Mouse (Mus musculus) thymus, postnatal 25 days (tissue): ENCODE measurements around the gene Zfp804a.

ENCODE experiments used
- DNase-seq: peaks from one replicate; pipeline ENCODE4 v3.0.0; 2022

Gene Zfp804a

GRCm38 (mm10) chr2:82053185-82053891 lies at the start of gene Zfp804a:
Gene Zfp804a, plus strand, starts transcription at chr2:82053222.
- no peak for DNase-seq

DNA sequence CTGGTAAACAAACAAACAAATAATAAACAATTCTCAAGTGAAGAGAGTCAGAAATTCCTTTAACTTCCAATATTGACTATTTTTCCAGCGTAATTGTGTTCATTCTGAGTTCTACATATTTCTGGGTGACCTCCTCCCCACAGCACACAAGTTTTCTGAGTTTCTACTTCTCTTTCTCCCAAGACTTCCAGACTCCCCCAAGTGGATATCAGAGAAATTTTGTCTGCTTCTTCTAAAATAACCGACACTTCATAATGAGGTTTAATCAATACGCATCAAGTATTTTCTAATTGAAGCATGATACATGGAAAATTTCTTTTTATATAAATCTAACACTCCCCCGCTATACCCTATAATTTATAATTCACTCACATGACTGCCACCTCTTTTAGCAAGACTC lies 1.4 kb upstream of the Zfp804a start:
- DNase-seq: no peak

GRCm38 (mm10) chr2:82052338-82053184 lies 461 bp upstream of the Zfp804a start:
- no peak for DNase-seq

GRCm38 (mm10) chr2:82054446-82054845 lies 1.4 kb downstream of the Zfp804a start:
- no peak for DNase-seq

DNA sequence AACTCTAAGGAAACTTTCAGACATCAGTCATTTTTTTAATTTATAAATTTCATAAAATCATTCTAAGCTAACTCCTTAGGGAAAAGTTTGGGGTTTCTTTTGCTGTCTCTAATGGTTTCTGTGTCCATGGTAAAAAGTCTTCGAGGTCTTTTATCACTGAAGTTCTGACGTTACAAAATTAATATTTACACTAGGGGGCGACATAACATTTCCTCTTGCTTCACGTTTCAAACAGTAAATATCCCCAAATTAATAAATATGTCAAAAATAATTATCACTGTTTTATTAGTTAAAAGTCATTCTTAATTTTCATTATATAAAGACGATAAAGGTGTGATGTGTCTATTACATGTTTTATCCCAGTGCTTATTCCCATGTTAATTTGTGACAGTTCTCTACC lies 11.6 kb downstream of the Zfp804a start:
- DNase-seq: no peak

GRCm38 (mm10) chr2:82067912-82068311 lies 14.9 kb downstream of the Zfp804a start:
- DNase-seq: no peak

- DNase-seq: no peak
Observed at GRCm38 (mm10) chr2:82069172-82069571, 16.1 kb downstream of the Zfp804a start.

DNA sequence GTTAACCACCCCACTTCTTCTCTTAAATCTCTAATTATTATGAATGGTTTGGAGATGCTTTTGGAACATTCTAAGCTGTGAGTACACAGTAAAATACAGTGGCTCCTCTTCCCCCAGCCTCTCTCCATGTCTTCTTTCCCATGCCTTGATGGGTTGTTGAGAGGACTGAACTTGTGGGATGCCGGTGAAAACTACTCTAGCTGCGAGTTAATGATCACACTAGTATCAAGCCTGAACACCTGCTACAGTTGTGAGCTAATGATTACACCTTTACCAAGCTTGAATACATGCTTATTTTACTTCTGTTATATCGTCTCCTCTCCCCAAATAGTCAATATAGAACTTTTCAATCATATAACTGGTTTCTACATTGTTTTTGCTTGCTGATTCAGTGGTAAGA lies 23.9 kb downstream of the Zfp804a start:
- no peak for DNase-seq

GRCm38 (mm10) chr2:82078287-82078994 lies 25.4 kb downstream of the Zfp804a start:
- DNase-seq: no peak

DNA sequence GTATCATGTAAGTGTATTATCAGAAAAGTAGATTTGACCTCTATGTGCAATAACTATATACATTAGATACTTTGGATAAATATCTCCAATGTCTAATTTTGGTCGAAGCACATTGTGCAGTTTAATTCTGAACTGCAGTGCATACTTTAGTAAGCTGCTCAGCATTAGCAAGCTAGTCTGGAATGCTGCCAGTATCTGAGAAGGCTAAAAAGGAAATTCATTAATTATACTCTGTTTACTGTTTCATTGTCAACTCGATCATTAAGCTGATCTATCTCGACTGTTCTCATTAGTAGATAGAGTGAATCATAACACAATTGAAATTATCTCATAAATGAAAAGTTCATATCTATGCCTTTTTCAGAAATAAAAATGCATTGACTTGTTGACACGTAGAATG lies 27.7 kb downstream of the Zfp804a start:
- no peak for DNase-seq

GRCm38 (mm10) chr2:82113148-82113547 lies 60.1 kb downstream of the Zfp804a start:
- no peak for DNase-seq

GRCm38 (mm10) chr2:82113650-82114049 lies 60.6 kb downstream of the Zfp804a start:
- no peak for DNase-seq

- DNase-seq: no peak
Observed at GRCm38 (mm10) chr2:82119577-82119976, 66.6 kb downstream of the Zfp804a start.

GRCm38 (mm10) chr2:82178693-82179092 lies 125.7 kb downstream of the Zfp804a start:
- DNase-seq: no peak

DNA sequence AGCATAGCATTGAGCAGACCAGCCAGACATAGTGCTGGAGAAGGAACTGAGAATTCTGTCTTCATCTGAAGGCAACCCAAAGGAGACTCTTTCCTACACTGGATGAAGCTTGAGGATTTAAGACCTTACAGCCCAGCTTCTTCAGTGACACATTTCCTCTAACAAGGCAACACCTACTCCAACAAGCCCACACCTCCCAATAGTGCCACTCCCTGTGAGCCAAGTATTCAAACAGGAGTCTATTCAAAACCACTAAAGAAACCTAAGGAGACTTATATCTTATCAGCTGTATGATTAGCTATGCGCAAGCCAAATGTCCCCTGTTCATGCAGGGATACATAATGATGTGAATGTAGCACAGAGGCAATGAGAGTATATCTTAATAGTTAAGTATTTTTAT lies 128.0 kb downstream of the Zfp804a start:
- no peak for DNase-seq

DNA sequence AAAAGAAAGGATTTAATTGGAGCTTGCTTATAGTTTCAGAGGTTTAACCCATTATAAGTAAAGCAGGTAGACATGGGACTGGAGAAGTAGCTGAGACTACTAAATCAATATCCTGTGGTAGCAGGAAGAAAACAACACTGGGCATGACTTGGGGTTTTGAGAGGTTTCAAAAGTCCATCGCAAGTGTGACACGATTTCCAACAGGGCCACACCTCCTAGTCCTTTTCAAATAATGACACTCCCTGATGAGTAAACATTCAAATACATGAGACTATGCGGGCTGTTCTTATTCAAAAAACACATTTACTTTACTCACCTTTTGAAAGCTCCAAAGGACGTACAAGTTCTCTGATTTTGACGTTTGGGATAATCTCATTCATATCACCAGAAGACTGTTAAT lies 146.9 kb downstream of the Zfp804a start:
- no peak for DNase-seq

GRCm38 (mm10) chr2:82200616-82201015 lies 147.6 kb downstream of the Zfp804a start:
- DNase-seq: no peak

DNA sequence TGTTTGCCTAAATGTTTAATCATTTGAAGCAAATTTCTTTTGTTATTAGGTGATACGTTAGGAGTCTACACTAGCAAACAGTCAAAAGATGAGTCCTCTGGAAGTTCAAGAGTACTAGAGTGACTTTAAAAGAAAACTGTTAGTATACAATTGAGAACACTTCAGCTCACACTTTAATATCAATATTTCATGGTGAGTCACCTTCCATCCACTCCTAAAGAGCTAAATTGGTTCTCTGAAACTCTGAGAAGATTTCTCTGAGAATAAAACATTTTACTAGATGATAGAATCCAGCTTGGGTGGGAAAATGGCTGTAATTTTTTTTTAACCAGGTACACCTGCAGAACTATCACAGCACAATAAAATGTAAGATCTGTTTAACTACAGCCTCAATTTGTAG lies 157.6 kb downstream of the Zfp804a start:
- DNase-seq: no peak

DNA sequence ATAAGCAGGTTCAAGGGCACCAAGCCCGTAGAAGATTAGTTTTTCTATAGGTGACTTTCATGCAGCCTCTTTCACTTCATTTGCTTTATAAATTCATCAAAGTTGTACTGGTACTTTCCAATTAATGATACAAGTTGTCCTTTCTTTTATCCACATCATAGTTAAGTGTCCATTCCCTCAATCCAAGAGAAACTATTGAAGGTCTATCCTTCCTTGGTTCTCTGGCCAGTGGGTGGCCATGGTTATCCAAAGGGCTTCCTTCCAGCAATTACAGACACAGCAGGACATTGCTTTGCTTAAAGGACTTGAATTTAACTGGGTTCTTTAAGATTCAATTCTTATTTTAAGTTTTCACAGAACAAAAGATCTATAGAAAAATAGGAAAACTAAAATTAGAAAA lies 158.9 kb downstream of the Zfp804a start:
- no peak for DNase-seq

- DNase-seq: no peak
Observed at GRCm38 (mm10) chr2:82217873-82218272, 164.9 kb downstream of the Zfp804a start.

- DNase-seq: no peak
Observed at GRCm38 (mm10) chr2:82246020-82246419, 193.0 kb downstream of the Zfp804a start.

GRCm38 (mm10) chr2:82246902-82247522 lies 194.0 kb downstream of the Zfp804a start:
- DNase-seq: no peak

DNA sequence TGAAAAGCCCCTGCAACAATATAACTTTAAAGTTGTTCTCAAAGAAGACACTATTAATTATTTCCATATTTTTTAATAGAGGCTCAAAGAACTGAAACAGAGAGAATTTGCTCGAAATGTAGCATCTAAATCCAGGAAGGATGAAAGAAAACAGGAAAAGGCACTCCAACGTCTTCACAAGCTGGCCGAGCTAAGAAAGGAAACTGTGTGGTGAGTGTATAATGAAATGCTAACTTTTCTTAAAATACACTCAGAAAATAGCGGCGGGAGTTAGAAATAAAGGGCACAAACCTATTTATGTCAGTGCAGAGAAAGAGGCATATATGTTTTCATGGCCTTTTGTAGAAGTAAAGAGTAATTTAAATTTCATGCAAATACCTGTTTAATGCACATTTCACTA lies 200.4 kb downstream of the Zfp804a start:
- DNase-seq: no peak
